Mouse (Mus musculus) spleen, postnatal 10 days (tissue): ENCODE measurements around the gene Speer4d.
"Not testable (repeated sequence)": the region's sequence is repeated elsewhere in the genome, so short reads cannot be mapped to it uniquely, and the experiment has no call there.

Source experiments
- DNase-seq, 2 experiments: peaks; one replicate each; pipeline ENCODE4 v3.0.0; 2021 to 2022; ENCODE audit warnings: low spot score in 2 of 2

Speer4d gene

GRCm38 (mm10) chr5:15670789-15671188 is 51.9 kb downstream of the Speer4d start:
- DNase-seq = not testable (repeated sequence)
